Mouse (Mus musculus) kidney, adult 2 months (tissue): Measurements from ENCODE around the gene Wdr37.

Experiments used
- CTCF ChIP-seq: fragments of 200-500 bp; conservative IDR thresholded peaks from 2 replicates; pipeline ENCODE4 v1.5.1; 2011; ENCODE audit warnings: low read depth, mild to moderate bottlenecking, control low read depth, low read length, moderate library complexity, mixed read lengths; ENCODE audit not compliant: insufficient read depth, insufficient read length
- POLR2A ChIP-seq: fragments of 200-500 bp; IDR thresholded peaks from one replicate; pipeline ENCODE4 v1.6.1; 2011; ENCODE audit warnings: low read depth, low read length, control low read depth

- TF ChIP-seq POLR2A (no peak), CTCF (no peak)
These were observed 48.2 kb downstream of the Wdr37 start for GRCm38 (mm10) chr13:8823546-8823945.
